Mouse (Mus musculus): Measurements from ENCODE around the gene Rgcc. TPM values are rescaled to one million over a fixed set of nuclear protein-coding genes. Genes with fewer than 3 reads are reported as not detected.

The Rgcc gene
- total and polyA plus RNA-seq, 3 experiments, result 2.2 to 5.2 (median 2.3) TPM

DNA sequence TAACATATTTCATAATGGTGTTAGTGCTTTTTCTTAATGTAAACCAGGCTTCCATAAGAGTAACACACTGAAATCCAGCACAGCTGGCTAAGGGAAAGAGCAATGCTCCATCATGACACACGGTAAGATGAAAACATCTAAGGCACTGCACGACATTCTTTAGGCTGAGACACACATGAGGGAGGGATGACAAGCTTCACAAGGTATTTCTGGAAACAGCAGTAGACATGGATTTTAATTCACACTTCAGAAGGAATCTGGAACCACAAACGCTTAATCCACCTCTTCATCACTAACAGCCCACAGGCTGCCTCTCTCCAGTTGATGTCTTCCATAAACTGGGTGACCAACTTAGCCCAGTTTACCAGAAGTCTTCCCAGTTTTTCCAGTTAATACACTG lies 44.9 kb upstream of the Rgcc start:
- no peaks in the 10 kb centered on the region for H3K27me3 ChIP-seq (replicated peaks)
- H3K4me1 ChIP-seq (ENCODE audit: control insufficient read depth in 1 of 2, insufficient read depth in 2 of 2), result no peaks in the 10 kb centered on the region
- no peak overlapping the region for H3K9ac ChIP-seq (ENCODE audit: insufficient read depth, low read depth)
- no peak overlapping the region for H3K4me2 ChIP-seq (ENCODE audit: insufficient read depth, low read depth, poor library complexity, severe bottlenecking)
- peaks cover 45 to 82% of the 10 kb centered on the region in 2 experiments for H3K36me3 ChIP-seq (replicated peaks in 1 of 2; ENCODE audit: control insufficient read depth in 1 of 2, insufficient read depth in 1 of 2, low read length in 1 of 2)
- 0 out of 2 replicates have a peak, but pooled peaks cover 2% of the 10 kb centered on the region for H3K79me2 ChIP-seq (replicated peaks; ENCODE audit: control insufficient read depth, extremely low read depth, insufficient read depth, poor library complexity, severe bottlenecking)
- DNase-seq (ENCODE audit: extremely low read depth), result no peak
- no peak overlapping the region for H3K4me3 ChIP-seq (replicated peaks in 1 of 3; ENCODE audit: low read depth in 2 of 3, low read length in 2 of 3, poor library complexity in 1 of 3)
- dilution Hi-C loops (cut with MboI; ENCODE audit: extremely low pct_ligation_motif_present, extremely low pct_unique_long_range_greater_than_20kb, low sequenced_read_pairs) (no loop called here), in situ Hi-C loops (cut with MboI; ENCODE audit: low pct_ligation_motif_present, low pct_unique_long_range_greater_than_20kb, low sequenced_read_pairs) (no loop called here)
- peaks cover 3% of the 10 kb centered on the region for H3K9me3 ChIP-seq (replicated peaks; ENCODE audit: low read length)
- TF ChIP-seq SIN3A (IDR thresholded peaks at IDR 0.05; ENCODE audit: low read length) (no peak), JUN (IDR thresholded peaks at IDR 0.05; ENCODE audit: insufficient read depth, low read depth, low read length) (no peak), ZC3H11A (IDR thresholded peaks at IDR 0.05; ENCODE audit: low read depth, low read length) (no peak), IRF4 (IDR thresholded peaks at IDR 0.05; ENCODE audit: low read depth, low read length) (no peak), POLR2A (IDR thresholded peaks at IDR 0.05; ENCODE audit: low read depth, low read length) (no peak), CHD1 (IDR thresholded peaks at IDR 0.05; ENCODE audit: low read depth, low read length) (no peak), NRF1 (IDR thresholded peaks at IDR 0.05; ENCODE audit: low read depth, low read length) (no peak), MYC (IDR thresholded peaks at IDR 0.05; ENCODE audit: low read depth, low read length) (no peak), MXI1 (IDR thresholded peaks at IDR 0.05; ENCODE audit: low read depth, low read length) (no peak), USF2 (conservative IDR thresholded peaks at IDR 0.05; ENCODE audit: low read depth, low read length) (no peak), BHLHE40 (IDR thresholded peaks at IDR 0.05; ENCODE audit: low read depth, low read length) (no peak), CTCF (conservative IDR thresholded peaks at IDR 0.05 in 1 of 2, IDR thresholded peaks at IDR 0.05 in 1 of 2; ENCODE audit: low read depth in 2 of 2, low read length in 2 of 2) (no peak)
- no peak overlapping the region for H3K27ac ChIP-seq (ENCODE audit: insufficient read depth, low read depth)

DNA sequence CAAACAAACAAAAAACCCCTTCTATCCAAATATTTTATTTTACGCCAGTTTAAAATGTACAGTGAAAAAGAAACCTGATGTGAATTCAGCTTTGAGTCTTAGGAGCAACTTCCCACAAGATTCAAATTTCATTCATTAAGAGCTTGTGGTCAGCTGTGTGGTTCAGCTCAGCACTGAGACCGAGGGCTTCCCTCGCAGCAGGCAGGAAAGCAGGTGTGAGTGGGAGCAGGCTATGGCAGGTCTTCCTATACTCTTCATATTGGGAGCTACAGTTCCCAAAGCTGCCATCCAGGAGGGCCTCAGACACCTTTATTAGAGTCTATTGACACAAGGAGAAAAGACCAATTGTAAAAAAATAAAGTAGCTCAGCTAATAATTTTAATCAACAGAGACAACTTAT lies 34.2 kb upstream of the Rgcc start:
- no peak for TF ChIP-seq MXI1 (IDR thresholded peaks at IDR 0.05; ENCODE audit: low read depth, low read length)
- no peak for TF ChIP-seq MAZ (IDR thresholded peaks at IDR 0.05; ENCODE audit: low read depth, low read length)
- no peak for TF ChIP-seq USF1 (IDR thresholded peaks at IDR 0.05; ENCODE audit: low read depth, low read length)
- TF ChIP-seq JUN (IDR thresholded peaks at IDR 0.05; ENCODE audit: insufficient read depth, low read depth, low read length), result no peak
- no peak for TF ChIP-seq ZKSCAN1 (IDR thresholded peaks at IDR 0.05; ENCODE audit: borderline replicate concordance, low read depth, low read length)
- TF ChIP-seq CHD1 (IDR thresholded peaks at IDR 0.05; ENCODE audit: low read depth, low read length), result no peak
- TF ChIP-seq MEF2A (IDR thresholded peaks at IDR 0.05; ENCODE audit: borderline replicate concordance, low read depth, low read length), result no peak
- no peak for TF ChIP-seq RAD21 (IDR thresholded peaks at IDR 0.05; ENCODE audit: low read depth, low read length)
- TF ChIP-seq MAX (IDR thresholded peaks at IDR 0.05; ENCODE audit: low read length), result no peak
- no peak for TF ChIP-seq CHD2 (IDR thresholded peaks at IDR 0.05; ENCODE audit: low read length)
- TF ChIP-seq ZMIZ1 (IDR thresholded peaks at IDR 0.05; ENCODE audit: low read depth, low read length), result no peak
- no peak for TF ChIP-seq CTCF (conservative IDR thresholded peaks at IDR 0.05 in 1 of 2, IDR thresholded peaks at IDR 0.05 in 1 of 2; ENCODE audit: low read depth in 2 of 2, low read length in 2 of 2)
- no peak for TF ChIP-seq EP300 (IDR thresholded peaks at IDR 0.05; ENCODE audit: low read length)
- no peak for TF ChIP-seq ELF1 (IDR thresholded peaks at IDR 0.05; ENCODE audit: low read depth, low read length)
- no peak for TF ChIP-seq POLR2A (IDR thresholded peaks at IDR 0.05; ENCODE audit: low read depth, low read length)
- TF ChIP-seq UBTF (IDR thresholded peaks at IDR 0.05; ENCODE audit: low read depth, low read length), result no peak
- no peak for TF ChIP-seq TBP (conservative IDR thresholded peaks at IDR 0.05; ENCODE audit: low read depth, low read length)
- no peak for TF ChIP-seq NRF1 (IDR thresholded peaks at IDR 0.05; ENCODE audit: low read depth, low read length)
- no peak for TF ChIP-seq GABPA (IDR thresholded peaks at IDR 0.05; ENCODE audit: insufficient replicate concordance, low read depth, low read length)
- dilution Hi-C loops (cut with MboI; ENCODE audit: extremely low pct_ligation_motif_present, extremely low pct_unique_long_range_greater_than_20kb, low sequenced_read_pairs) (no loop called here), in situ Hi-C loops (cut with MboI; ENCODE audit: low pct_ligation_motif_present, low pct_unique_long_range_greater_than_20kb, low sequenced_read_pairs) (no loop called here)
- Histone ChIP-seq H3K4me1 (ENCODE audit: control insufficient read depth in 1 of 2, insufficient read depth in 2 of 2) (no peaks in the 10 kb centered on the region), H3K4me2 (ENCODE audit: insufficient read depth, low read depth, poor library complexity, severe bottlenecking) (no peak overlapping the region), H3K36me3 (replicated peaks in 1 of 2; ENCODE audit: control insufficient read depth in 1 of 2, insufficient read depth in 1 of 2, low read length in 1 of 2) (peaks cover 31 to 81% of the 10 kb centered on the region in 2 experiments), H3K27me3 (replicated peaks) (no peaks in the 10 kb centered on the region), H3K4me3 (replicated peaks in 1 of 3; ENCODE audit: low read depth in 2 of 3, low read length in 2 of 3, poor library complexity in 1 of 3) (no peak overlapping the region), H3K27ac (ENCODE audit: insufficient read depth, low read depth) (no peak overlapping the region), H3K9ac (ENCODE audit: insufficient read depth, low read depth) (no peak overlapping the region), H3K79me2 (replicated peaks; ENCODE audit: control insufficient read depth, extremely low read depth, insufficient read depth, poor library complexity, severe bottlenecking) (no peaks in the 10 kb centered on the region), H3K9me3 (replicated peaks; ENCODE audit: low read length) (no peaks in the 10 kb centered on the region)
- no peak for DNase-seq (ENCODE audit: extremely low read depth)
